Mouse (Mus musculus): ENCODE measurements at regions not wholly inside any gene's neighbourhood (a gene's known extent, or its start where the extent isn't known, plus 50 kb on each side); places are given as distances from the start of the nearest gene placed in this dataset.
"Not testable (repeated sequence)": the region's sequence is repeated elsewhere in the genome, so short reads cannot be mapped to it uniquely, and the experiment has no call there.

- not testable (repeated sequence) for ATAC-seq; H3K9ac ChIP-seq (ENCODE audit: low read depth, low read length); H3K4me3 ChIP-seq (ENCODE audit: low read depth, low read length); H3K27me3 ChIP-seq (replicated peaks; ENCODE audit: control insufficient read depth, insufficient read depth, low read length); H3K4me1 ChIP-seq (replicated peaks; ENCODE audit: control insufficient read depth, insufficient read depth, low read length); H3K27ac ChIP-seq (ENCODE audit: low read depth, low read length); H3K36me3 ChIP-seq (ENCODE audit: control insufficient read depth, insufficient read depth); H3K9me3 ChIP-seq (ENCODE audit: control insufficient read depth); H3K4me2 ChIP-seq (replicated peaks; ENCODE audit: low read depth)
- 69% methylated on average over 1 of the region's 1 CpGs for WGBS
These were observed 699.2 kb upstream of the Dmd start for GRCm38 (mm10) chrX:82249456-82249855.

GRCm38 (mm10) chrX:82282376-82282775 is 666.3 kb upstream of the Dmd start:
- ATAC-seq; H3K27ac ChIP-seq (ENCODE audit: low read depth, low read length); H3K27me3 ChIP-seq (replicated peaks; ENCODE audit: control insufficient read depth, insufficient read depth, low read length); H3K4me3 ChIP-seq (ENCODE audit: low read depth, low read length); H3K9me3 ChIP-seq (ENCODE audit: control insufficient read depth); H3K4me2 ChIP-seq (replicated peaks; ENCODE audit: low read depth); H3K36me3 ChIP-seq (ENCODE audit: control insufficient read depth, insufficient read depth); H3K9ac ChIP-seq (ENCODE audit: low read depth, low read length); H3K4me1 ChIP-seq (replicated peaks; ENCODE audit: control insufficient read depth, insufficient read depth, low read length): not testable (repeated sequence)
- 78% methylated on average over 4 of the region's 4 CpGs for WGBS

GRCm38 (mm10) chrX:82310764-82311492 is 637.7 kb upstream of the Dmd start:
- Histone ChIP-seq H3K4me1 (replicated peaks; ENCODE audit: control insufficient read depth, insufficient read depth, low read length) (no peaks in the 10 kb centered on the region), H3K27ac (ENCODE audit: low read depth, low read length) (no peak overlapping the region), H3K4me3 (ENCODE audit: low read depth, low read length) (no peak overlapping the region), H3K27me3 (replicated peaks; ENCODE audit: control insufficient read depth, insufficient read depth, low read length) (no peaks in the 10 kb centered on the region), H3K9ac (ENCODE audit: low read depth, low read length) (no peak overlapping the region), H3K36me3 (ENCODE audit: control insufficient read depth, insufficient read depth) (no peaks in the 10 kb centered on the region), H3K4me2 (replicated peaks; ENCODE audit: low read depth) (peak overlapping the region; percentile 45), H3K9me3 (ENCODE audit: control insufficient read depth) (no peaks in the 10 kb centered on the region)
- 31% methylated on average over 18 of the region's 18 CpGs for whole genome bisulfite sequencing
- ATAC-seq: no peak
- no peak for TF ChIP-seq CTCF (IDR thresholded peaks at IDR 0.05; ENCODE audit: low read depth)
